Mouse (Mus musculus): ENCODE data around the gene Entr1.

- TF ChIP-seq CTCF (IDR thresholded peaks at IDR 0.05; ENCODE audit: low read depth), result no peak
- no peak for TF ChIP-seq EP300 (IDR thresholded peaks at IDR 0.05; ENCODE audit: low read depth)
Measured at GRCm38 (mm10) chr2:26429851-26430250, 40.7 kb upstream of the Entr1 start.

All from heart, postnatal 0 days (tissue).